Mouse (Mus musculus): ENCODE results near the gene Rad9a. TPM values are rescaled to one million over a fixed set of nuclear protein-coding genes. Genes with fewer than 3 reads are reported as not detected.
A peak's percentile ranks its signal among the peaks of the same experiment; 100 is the strongest.

Gene Rad9a
- total RNA-seq, 2 experiments from 2014 or later, result 6.0 to 8.6 TPM

DNA sequence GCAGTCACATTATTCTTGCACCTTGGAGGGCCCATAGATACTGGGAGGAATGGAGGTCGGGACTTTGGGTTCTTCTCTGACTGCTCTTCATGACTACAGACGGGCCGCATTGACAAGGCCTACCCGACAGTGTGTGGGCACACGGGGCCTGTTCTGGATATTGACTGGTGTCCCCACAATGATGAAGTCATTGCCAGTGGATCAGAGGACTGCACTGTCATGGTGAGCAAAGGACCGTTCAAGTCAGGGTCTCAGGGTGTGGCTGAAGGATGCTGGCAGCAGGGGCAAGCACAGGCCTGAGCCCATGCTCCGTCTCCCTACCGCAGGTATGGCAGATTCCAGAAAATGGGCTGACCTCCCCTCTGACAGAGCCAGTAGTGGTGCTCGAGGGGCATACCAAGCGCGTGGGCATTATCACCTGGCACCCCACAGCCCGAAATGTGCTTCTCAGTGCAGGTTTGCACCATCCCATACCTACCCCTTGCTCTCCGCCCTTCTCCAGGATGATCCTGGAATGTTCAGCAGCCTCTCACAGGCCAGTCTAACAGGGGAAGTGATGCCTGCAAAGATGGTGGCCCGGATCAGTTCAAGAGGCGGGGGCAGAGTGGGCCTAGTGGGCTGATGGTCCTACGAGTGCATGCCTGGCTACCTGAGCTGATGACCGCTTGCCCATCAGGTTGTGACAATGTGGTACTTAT is 51.5 kb downstream of the Rad9a start:
- intact Hi-C loops (cut with DNase I), result loop anchor here (5.0 kb wide), 1 partner anchor 133 kb away; no protein-coding TSS in a partner anchor
- DNase-seq, result no peak

GRCm38 (mm10) chr19:4149283-4149682 is 52.2 kb downstream of the Rad9a start:
- peak in 1 of 2 experiments; percentile 29 for DNase-seq
- intact Hi-C loops (cut with DNase I), result loop anchor here (5.0 kb wide), 1 partner anchor 132 kb away; no protein-coding TSS in a partner anchor

DNA sequence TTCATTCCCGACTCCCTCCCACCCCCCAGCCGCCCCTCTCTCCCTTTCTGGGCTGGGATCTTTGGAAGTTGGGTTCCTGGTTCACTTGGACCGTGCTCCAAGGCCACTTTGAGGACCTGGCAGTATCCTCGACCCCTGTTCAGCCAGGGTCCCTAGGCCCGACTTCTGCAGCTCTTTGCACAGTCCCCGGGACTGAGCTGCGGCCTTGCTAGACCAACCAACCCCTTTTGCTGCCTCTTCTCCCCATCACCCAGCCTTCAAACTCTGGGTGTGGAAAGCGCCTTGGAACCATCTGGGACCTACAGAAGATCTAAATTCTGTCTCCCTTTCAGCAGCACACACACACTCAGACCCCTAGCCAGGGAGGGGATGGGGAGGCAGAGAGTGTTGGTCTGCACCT is 52.6 kb downstream of the Rad9a start:
- intact Hi-C loops (cut with DNase I), result loop anchor here (5.0 kb wide), 1 partner anchor 132 kb away; no protein-coding TSS in a partner anchor
- no peak for DNase-seq

DNA sequence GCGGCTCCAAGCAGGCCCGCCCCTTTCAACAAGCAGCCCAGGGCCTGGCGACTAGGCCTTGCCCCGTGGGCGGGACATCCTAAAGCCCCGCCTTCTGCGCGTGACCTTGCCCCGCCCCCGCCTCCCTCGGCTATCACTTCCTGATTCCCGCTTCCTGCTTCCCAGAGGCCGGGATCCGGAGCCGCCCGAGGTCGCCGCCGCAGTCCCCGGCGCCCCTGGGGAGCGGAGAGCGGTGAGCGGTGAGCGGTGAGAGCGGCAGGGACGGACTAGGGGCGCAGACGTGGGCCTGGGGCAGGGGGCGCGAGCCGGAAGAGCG is 53.0 kb downstream of the Rad9a start, which contains the start of gene Coro1b:
Gene Coro1b, plus strand, starts transcription at position 129 of the 316 bp plus-strand sequence.
- peak; percentile 98 for DNase-seq
- intact Hi-C loops (cut with DNase I), result loop anchor here (5.0 kb wide), 1 partner anchor 131 kb away; no protein-coding TSS in a partner anchor

GRCm38 (mm10) chr19:4147782-4148490 is 53.5 kb downstream of the Rad9a start:
- intact Hi-C loops (cut with DNase I), result loop anchor here (2.0 to 5.0 kb wide), 2 partner anchors 17 to 131 kb away; no protein-coding TSS in a partner anchor
- DNase-seq, result no peak

GRCm38 (mm10) chr19:4147022-4147405 is 54.4 kb downstream of the Rad9a start:
- DNase-seq, result no peak
- intact Hi-C loops (cut with DNase I), result loop anchor here (2.0 to 5.0 kb wide), 2 partner anchors 16 to 130 kb away; no protein-coding TSS in a partner anchor

GRCm38 (mm10) chr19:4146366-4147021 is 55.0 kb downstream of the Rad9a start:
- DNase-seq, result no peak

GRCm38 (mm10) chr19:4145936-4146335 is 55.5 kb downstream of the Rad9a start:
- intact Hi-C loops (cut with DNase I), result loop anchor here (2.0 to 5.0 kb wide), 2 partner anchors 15 to 129 kb away; no protein-coding TSS in a partner anchor
- no peak for DNase-seq

More at GRCm38 (mm10) chr19:4146366-4147021, 55.0 kb downstream of the Rad9a start:
- intact Hi-C loops (cut with DNase I), result loop anchor here (2.0 to 5.0 kb wide), 2 partner anchors 16 to 129 kb away; no protein-coding TSS in a partner anchor

Small RNA genes within 50 kb of the gene (microRNA-seq; reads per million reads assigned to microRNA genes)
- gene Gm26115, result 0 reads per million in 2 experiments

Other genes starting within 250 kb of the Rad9a start
- under 1 TPM; 0.10 to 0.24 TPM for gene Aldh3b3, start 243.0 kb downstream of the Rad9a start, total RNA-seq (2021)
- under 1 TPM; 0.32 to 0.72 TPM for gene Aldh3b2, start 229.3 kb downstream of the Rad9a start, total RNA-seq (2021)
- gene Acy3, start 215.1 kb downstream of the Rad9a start, total RNA-seq (2021), result 10 to 100 TPM; 12.8 to 13.4 TPM
- not detected for gene Tbx10, start 208.9 kb downstream of the Rad9a start, total RNA-seq (2021)
- 10 to 100 TPM; 61.2 to 71.2 TPM for gene Nudt8, start 201.1 kb downstream of the Rad9a start, total RNA-seq (2021)
- gene Gm49405, start 201.0 kb downstream of the Rad9a start, total RNA-seq (2021), result 1 to 10 TPM; 1.4 to 1.6 TPM
- gene Doc2g, start 198.3 kb downstream of the Rad9a start, total RNA-seq (2021), result 100 to 1,000 TPM; 102 to 103 TPM
- gene Ndufv1, start 188.9 kb downstream of the Rad9a start, total RNA-seq (2021), result 100 to 1,000 TPM; 960 to 987 TPM
- gene Gstp1, start 163.7 kb downstream of the Rad9a start, total RNA-seq (2021), result 100 to 1,000 TPM; 270 to 278 TPM
- gene Gstp2, start 155.6 kb downstream of the Rad9a start, total RNA-seq (2021), result 10 to 100 TPM; 87.3 to 90.7 TPM
- not detected for gene Gstp3, start 142.1 kb downstream of the Rad9a start, total RNA-seq (2021)
- gene Cabp2, start 120.1 kb downstream of the Rad9a start, total RNA-seq (2021), result not detected
- 10 to 100 TPM; 21.9 to 26.3 TPM for gene Cdk2ap2, start 104.5 kb downstream of the Rad9a start, total RNA-seq (2021)
- gene Pitpnm1, start 101.7 kb downstream of the Rad9a start, total RNA-seq (2021), result 10 to 100 TPM; 30.8 to 32.8 TPM
- 10 to 100 TPM; 47.7 to 62.6 TPM for gene Aip, start 75.8 kb downstream of the Rad9a start, total RNA-seq (2021)
- gene Gpr152, start 61.9 kb downstream of the Rad9a start, total RNA-seq (2021), result not detected
- gene Cabp4, start 57.6 kb downstream of the Rad9a start, total RNA-seq (2021), result not detected
- gene Coro1b, start 53.0 kb downstream of the Rad9a start, total RNA-seq (2021), result 10 to 100 TPM; 87.2 to 90.7 TPM
- gene Ptprcap, start 48.1 kb downstream of the Rad9a start, total RNA-seq (2021), result 1 to 10 TPM; 1.6 to 2.2 TPM
- gene Rps6kb2, start 38.3 kb downstream of the Rad9a start, total RNA-seq (2021), result 10 to 100 TPM; 22.4 to 24.3 TPM
- gene Carns1, start 26.2 kb downstream of the Rad9a start, total RNA-seq (2021), result 10 to 100 TPM; 40.2 to 53.6 TPM
- 1 to 10 TPM; 2.6 to 2.9 TPM for gene Tbc1d10c, start 10.4 kb downstream of the Rad9a start, total RNA-seq (2021)
- gene Ppp1ca, start 9.6 kb downstream of the Rad9a start, total RNA-seq (2021), result 100 to 1,000 TPM; 420 to 454 TPM
- 1 to 10 TPM; 1.6 to 2.5 TPM for gene Clcf1, start 12.6 kb upstream of the Rad9a start, total RNA-seq (2021)
- gene AC109138.7, start 12.7 kb upstream of the Rad9a start, total RNA-seq (2021), result not detected
- gene Pold4, start 30.2 kb upstream of the Rad9a start, total RNA-seq (2021), result 10 to 100 TPM; 10.7 to 13.5 TPM
- gene Ssh3, start 67.5 kb upstream of the Rad9a start, total RNA-seq (2021), result 10 to 100 TPM in 1 of 2 experiments, 1 to 10 TPM in 1; 10.0 to 12.0 TPM
- gene Ankrd13d, start 81.5 kb upstream of the Rad9a start, total RNA-seq (2021), result 1 to 10 TPM in 1 of 2 experiments, under 1 TPM in 1; 0.98 to 1.5 TPM
- gene Grk2, start 104.6 kb upstream of the Rad9a start, total RNA-seq (2021), result 10 to 100 TPM; 51.4 to 57.2 TPM
- 10 to 100 TPM; 50.4 to 54.4 TPM for gene Kdm2a, start 196.6 kb upstream of the Rad9a start, total RNA-seq (2021)
- 10 to 100 TPM in 1 of 2 experiments, 1 to 10 TPM in 1; 8.5 to 10.6 TPM for gene Rhod, start 237.8 kb upstream of the Rad9a start, total RNA-seq (2021)

All from heart, postnatal 10 days (tissue).